Mouse (Mus musculus) ES-Bruce4 (cell line): ENCODE results near the gene Zswim1.

ENCODE experiments used
- CTCF ChIP-seq: IDR thresholded peaks from one replicate; pipeline ENCODE4 v1.8.1; 2011; ENCODE audit warnings: low read depth, low read length
- POLR2A ChIP-seq: IDR thresholded peaks from one replicate; pipeline ENCODE4 v1.8.1; 2011; ENCODE audit warnings: low read length; ENCODE audit not compliant: insufficient read depth

GRCm38 (mm10) chr2:164778015-164778287 lies 44.5 kb upstream of the Zswim1 start:
- no peak for TF ChIP-seq POLR2A
- TF ChIP-seq CTCF: no peak
